In genomic region chr15:73933662-73934108, GRCm38 (mm10) we compare ENCODE assay signal across 12 mouse cellular contexts.
DNase-seq lines count a peak whose midpoint lies in the region; ATAC-seq and TF ChIP-seq lines count a peak whose summit lies in the region.
"Had no signal": no experiment of that assay in that cellular context is flagged by ENCODE, and none has a peak within 500 bp of the region (broad histone marks: within the 10 kb centered on the region; RNA-seq: fewer than 3 reads in every experiment).

No protein-coding gene starts in this region.

- no peak for TF ChIP-seq CTCF in brain, embryonic 14.5 days (IDR thresholded peaks at IDR 0.05; ENCODE audit: borderline replicate concordance, extremely low read depth, insufficient read depth, insufficient read length)
- TF ChIP-seq CTCF in gastrocnemius, adult 2 months (IDR thresholded peaks at IDR 0.05) = no peak

- H3K9ac ChIP-seq in forebrain, embryonic 16.5 days (replicated peaks; ENCODE audit: low read depth, low read length) = no peak overlapping the region
- H3K9ac ChIP-seq in midbrain, embryonic 11.5 days (ENCODE audit: low read length) = no peak overlapping the region
- H3K9ac ChIP-seq: liver, postnatal 0 days had no signal

- 7% methylated on average over 3 of the region's 3 CpGs for WGBS in forebrain, embryonic 16.5 days
- WGBS in midbrain, embryonic 11.5 days = 14% methylated on average over 3 of the region's 3 CpGs

- no peaks in the 10 kb centered on the region for H3K9me3 ChIP-seq in forebrain, embryonic 16.5 days (ENCODE audit: control insufficient read depth, low read length)
- H3K9me3 ChIP-seq in midbrain, embryonic 11.5 days (ENCODE audit: control insufficient read depth, low read length) = no peaks in the 10 kb centered on the region

- intact Hi-C loops in gastrocnemius, adult 2 months (cut with DNase I) = no loop called here

- no peak overlapping the region for H3K4me2 ChIP-seq in forebrain, embryonic 16.5 days (ENCODE audit: low read length)
- H3K4me2 ChIP-seq in midbrain, embryonic 11.5 days = no peak overlapping the region

- H3K36me3 ChIP-seq in forebrain, embryonic 16.5 days (ENCODE audit: control insufficient read depth, insufficient read depth) = no peaks in the 10 kb centered on the region
- no peaks in the 10 kb centered on the region for H3K36me3 ChIP-seq in midbrain, embryonic 11.5 days (ENCODE audit: control insufficient read depth, insufficient read depth, low read length)

- H3K27me3 ChIP-seq in forebrain, embryonic 16.5 days (replicated peaks; ENCODE audit: control insufficient read depth, insufficient read depth, low read length) = no peaks in the 10 kb centered on the region
- no peaks in the 10 kb centered on the region for H3K27me3 ChIP-seq in midbrain, embryonic 11.5 days (ENCODE audit: control insufficient read depth, insufficient read depth, low read length)

- ATAC-seq in forebrain, embryonic 16.5 days = peak; percentile 70
- ATAC-seq in midbrain, embryonic 11.5 days (ENCODE audit: low FRiP score) = peak; percentile 62; the same call in 1 of the 2 replicates
- ATAC-seq in activated CD4-positive, CD25-positive, alpha-beta regulatory T cell, adult 4 months = no peak
- ATAC-seq: inflammation-experienced regulatory T-cells, adult 6 months; liver, postnatal 0 days had no signal

- H3K4me3 ChIP-seq in forebrain, embryonic 16.5 days (replicated peaks; ENCODE audit: low read length) = no peak overlapping the region
- H3K4me3 ChIP-seq in midbrain, embryonic 11.5 days (ENCODE audit: low read depth, low read length) = no peak overlapping the region
- H3K4me3 ChIP-seq in gastrocnemius, adult 2 months = no peak overlapping the region
- H3K4me3 ChIP-seq: heart, adult 2 months had no signal

- TF ChIP-seq POLR2A in brain, embryonic 14.5 days (IDR thresholded peaks at IDR 0.05; ENCODE audit: borderline replicate concordance, extremely low read depth, insufficient read depth, insufficient read length, poor library complexity, severe bottlenecking) = no peak

- DNase-seq in 3T3-L1 (ENCODE audit: low read depth, low spot score) = peak; percentile 2
- DNase-seq in brain, embryonic 14.5 days (ENCODE audit: low read depth) = peak; percentile 84
- DNase-seq in midbrain, embryonic 11.5 days (ENCODE audit: low spot score, missing footprints) = no peak
- DNase-seq in gastrocnemius, adult 2 months = no peak
- no peak for DNase-seq in cerebellum, adult 9-10 months
- DNase-seq in cerebellum, adult 18-20 months = no peak
- DNase-seq: heart, adult 2 months; liver, postnatal 0 days; thymus, adult 18-20 months had no signal

- H3K27ac ChIP-seq in forebrain, embryonic 16.5 days (ENCODE audit: low read length) = no peak overlapping the region
- H3K27ac ChIP-seq in midbrain, embryonic 11.5 days (ENCODE audit: low read depth, low read length) = no peak overlapping the region
- H3K27ac ChIP-seq in gastrocnemius, adult 2 months = no peak overlapping the region
- H3K27ac ChIP-seq: heart, adult 2 months had no signal

- peaks cover 11% of the 10 kb centered on the region for H3K4me1 ChIP-seq in forebrain, embryonic 16.5 days (replicated peaks; ENCODE audit: control insufficient read depth, insufficient read depth, low read length)
- peaks cover 10% of the 10 kb centered on the region for H3K4me1 ChIP-seq in midbrain, embryonic 11.5 days (ENCODE audit: control insufficient read depth, insufficient read depth, low read length)

Comparison
In these comparisons a context has a peak if more than half of its experiments do, and no peak if none do; other contexts are left out.
1. DNase-seq: peak in 3T3-L1 (single experiment) and brain, embryonic 14.5 days (single experiment); none in midbrain, embryonic 11.5 days (single experiment), gastrocnemius, adult 2 months (single experiment), cerebellum, adult 9-10 months (single experiment) and cerebellum, adult 18-20 months (0 of 2).